In the genomic region with DNA sequence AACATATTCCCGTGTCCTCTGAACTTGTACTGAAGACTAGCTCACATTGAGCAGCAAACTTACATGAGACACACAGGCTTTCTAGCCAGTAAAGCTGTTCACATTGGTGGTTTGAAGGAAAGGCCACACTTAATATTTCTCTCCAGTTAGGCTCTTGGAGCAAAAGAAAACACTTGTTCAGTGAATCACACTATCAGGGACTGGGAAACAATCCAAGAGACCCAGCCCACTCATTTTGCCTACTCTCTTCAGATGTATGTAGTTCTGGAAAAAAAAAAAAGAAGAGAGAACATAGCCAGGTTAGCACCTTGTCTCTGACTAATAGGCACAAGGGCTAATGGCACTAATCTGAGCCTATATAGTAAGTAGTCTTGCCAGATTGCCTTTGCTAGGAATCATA, we compare ENCODE assay signal across 29 mouse cellular contexts.
A peak's percentile ranks its signal among the peaks of the same experiment; 100 is the strongest.
DNase-seq lines count a peak whose midpoint lies in the region; ATAC-seq lines count a peak whose summit lies in the region.
"Had no signal": no experiment of that assay in that cellular context is flagged by ENCODE, and none has a peak within 500 bp of the region (broad histone marks: within the 10 kb centered on the region; RNA-seq: fewer than 3 reads in every experiment).

No protein-coding gene starts in this region.

- no peaks in the 10 kb centered on the region for H3K27me3 ChIP-seq in lung, embryonic 16.5 days (ENCODE audit: control insufficient read depth, insufficient read depth, low read depth, low read length)
- H3K27me3 ChIP-seq: heart, embryonic 15.5 days; limb, embryonic 13.5 days; neural tube, embryonic 12.5 days had no signal

- H3K4me2 ChIP-seq in lung, embryonic 16.5 days (ENCODE audit: low read depth, low read length), result no peak overlapping the region
- H3K4me2 ChIP-seq: heart, embryonic 15.5 days; limb, embryonic 13.5 days; liver, embryonic 11.5 days; midbrain, embryonic 11.5 days; neural tube, embryonic 12.5 days had no signal

- H3K36me3 ChIP-seq in lung, embryonic 16.5 days (ENCODE audit: control insufficient read depth, insufficient read depth, low read length), result no peaks in the 10 kb centered on the region
- H3K36me3 ChIP-seq: heart, embryonic 15.5 days; limb, embryonic 13.5 days; neural tube, embryonic 12.5 days had no signal

- DNase-seq in layer of hippocampus, adult 9-11 months, result peak; percentile 9
- no peak for DNase-seq in layer of hippocampus, postnatal 36 days
- no peak for DNase-seq in lung, postnatal 14 days
- DNase-seq in 3T3-L1 (ENCODE audit: low read depth, low spot score), result peak; percentile 58
- peak; percentile 69 for DNase-seq in brain, adult 2 months (ENCODE audit: low read depth, low spot score)
- DNase-seq in kidney, postnatal 36 days, result no peak
- DNase-seq: adrenal gland, adult 2 months; adrenal gland, postnatal 36 days; cerebellum, adult 2 months; cerebellum, postnatal 14 days; gastrocnemius, postnatal 10 days; kidney, adult 2 months; kidney, postnatal 4 days; lung, postnatal 36 days; thymus, adult 2 months; thymus, postnatal 36 days had no signal

- peak overlapping the region; percentile 13; the same call in 1 of the 2 replicates for H3K27ac ChIP-seq in lung, embryonic 16.5 days (ENCODE audit: low read length)
- H3K27ac ChIP-seq: heart, embryonic 15.5 days; limb, embryonic 13.5 days; neural tube, embryonic 12.5 days; stomach, postnatal 0 days had no signal

- no peak overlapping the region for H3K4me3 ChIP-seq in lung, embryonic 16.5 days (ENCODE audit: low read length)
- H3K4me3 ChIP-seq: erythroblast, embryonic 14.5 days; heart, embryonic 15.5 days; limb, embryonic 13.5 days; myocyte; neural tube, embryonic 12.5 days had no signal

- no peaks in the 10 kb centered on the region for H3K9me3 ChIP-seq in lung, embryonic 16.5 days (ENCODE audit: control insufficient read depth, low read length)
- H3K9me3 ChIP-seq: heart, embryonic 15.5 days; limb, embryonic 13.5 days; neural tube, embryonic 12.5 days had no signal

- H3K4me1 ChIP-seq in lung, embryonic 16.5 days (replicated peaks; ENCODE audit: control insufficient read depth, insufficient read depth, low read length), result peaks cover 5% of the 10 kb centered on the region
- H3K4me1 ChIP-seq: heart, embryonic 15.5 days; limb, embryonic 13.5 days; neural tube, embryonic 12.5 days had no signal

- no peak overlapping the region for H3K9ac ChIP-seq in lung, embryonic 16.5 days (ENCODE audit: low read length)
- H3K9ac ChIP-seq: heart, embryonic 15.5 days; limb, embryonic 13.5 days; neural tube, embryonic 12.5 days had no signal

- 28% methylated on average over 1 of the region's 1 CpGs for WGBS in lung, embryonic 16.5 days

- peak; percentile 60 for ATAC-seq in lung, embryonic 16.5 days (ENCODE audit: low read depth)
- ATAC-seq: activated CD4-positive, CD25-positive, alpha-beta regulatory T cell, adult 4 months; CD4-positive, CD25-positive, alpha-beta regulatory T cell, adult 4 months; forebrain, embryonic 16.5 days; hindbrain, embryonic 16.5 days had no signal

Comparison
In these comparisons a context has a peak if more than half of its experiments do, and no peak if none do; other contexts are left out.
1. DNase-seq: peak in layer of hippocampus, adult 9-11 months (single experiment), 3T3-L1 (single experiment) and brain, adult 2 months (single experiment); none in layer of hippocampus, postnatal 36 days (0 of 2), lung, postnatal 14 days (single experiment) and kidney, postnatal 36 days (0 of 2).